Mouse (Mus musculus) hindbrain, embryonic 13.5 days (tissue): ENCODE data around the gene Mxra8. TPM values are rescaled to one million over a fixed set of nuclear protein-coding genes. Genes with fewer than 3 reads are reported as not detected.

Source experiments
- ATAC-seq: fragments of 200-750 bp; cut with Nextera tagmentation; 2 replicates; pipeline ENCODE4 v1.8.0; 2017; ENCODE audit warnings: moderate TSS enrichment; ENCODE audit not compliant: low FRiP score
- H3K27ac ChIP-seq: fragments of 300-500 bp; sonication (generic); 2 replicates; pipeline ENCODE4 v1.5.1; 2015; ENCODE audit warnings: inconsistent platforms, mild to moderate bottlenecking, moderate library complexity
- H3K27me3 ChIP-seq: fragments of 300-500 bp; sonication (generic); 2 replicates; pipeline ENCODE4 v1.6.1; 2015; ENCODE audit warnings: mild to moderate bottlenecking, inconsistent platforms
- H3K36me3 ChIP-seq: fragments of 300-500 bp; sonication (generic); 2 replicates; pipeline ENCODE4 v1.6.1; 2015; ENCODE audit warnings: mild to moderate bottlenecking, inconsistent platforms
- H3K4me1 ChIP-seq: fragments of 300-500 bp; sonication (generic); replicated peaks from 2 replicates; pipeline ENCODE4 v1.6.1; 2015; ENCODE audit warnings: inconsistent platforms
- H3K4me2 ChIP-seq: fragments of 300-500 bp; sonication (generic); 2 replicates; pipeline ENCODE4 v1.6.1; 2015; ENCODE audit warnings: inconsistent platforms, mild to moderate bottlenecking, moderate library complexity
- H3K4me3 ChIP-seq: fragments of 300-500 bp; sonication (generic); 2 replicates; pipeline ENCODE4 v1.5.1; 2015; ENCODE audit warnings: mild to moderate bottlenecking, inconsistent platforms
- H3K9ac ChIP-seq: fragments of 300-500 bp; sonication (generic); 2 replicates; pipeline ENCODE4 v1.6.1; 2015; ENCODE audit warnings: mild to moderate bottlenecking, inconsistent platforms
- H3K9me3 ChIP-seq: fragments of 300-500 bp; sonication (generic); 2 replicates; pipeline ENCODE4 v1.6.1; 2016; ENCODE audit warnings: inconsistent platforms
- WGBS: fragments of 180-500 bp; shearing (Covaris S2); methylation state at CpG from one replicate; pipeline ENCODE4 v1.1.7; 2015; 5-methylcytosine and 5-hydroxymethylcytosine counted together
- polyA plus RNA-seq: library from polyadenylated mRNA; unstranded; fragments of >200 nt; fragmentation: Nextera tagmentation; extraction: Ambion mirVana; gene quantifications from 2 replicates; pipeline ENCODE4 v1.2.1, GENCODE M21; 2015

Gene Mxra8
- polyA plus RNA-seq, 1 experiment from 2014 or later: 30.8 TPM

DNA sequence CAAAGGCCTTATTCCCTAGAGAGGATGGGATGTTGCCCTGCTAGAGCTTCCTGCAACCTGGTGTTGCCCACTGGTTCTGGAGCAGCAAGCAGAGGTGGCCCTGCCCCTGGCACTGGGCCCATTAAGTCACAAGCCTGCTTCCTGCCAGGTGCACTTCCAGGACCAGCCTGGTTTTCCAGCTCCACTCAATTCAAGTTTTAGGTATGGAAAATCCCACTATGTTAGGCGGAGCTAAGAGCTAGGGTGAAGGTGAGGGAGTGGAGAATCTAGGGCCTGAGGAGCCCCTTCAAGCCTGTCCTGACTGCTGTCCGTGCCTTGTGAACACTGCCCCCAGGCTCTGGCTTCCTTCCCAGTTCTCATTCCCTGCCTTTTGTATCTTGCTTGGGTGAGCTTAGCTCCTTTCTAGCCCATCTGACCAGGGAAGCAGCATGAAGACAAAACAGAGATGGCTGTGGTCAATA lies 12.5 kb downstream of the Mxra8 start:
- H3K27ac ChIP-seq: no peak overlapping the region
- no peak overlapping the region for H3K4me2 ChIP-seq
- no peaks in the 10 kb centered on the region for H3K27me3 ChIP-seq
- peaks cover 49% of the 10 kb centered on the region for H3K4me1 ChIP-seq
- peaks cover 41% of the 10 kb centered on the region for H3K36me3 ChIP-seq
- H3K4me3 ChIP-seq: no peak overlapping the region
- 0 out of 2 replicates have a peak overlapping the region, but pooled peaks have one; percentile 35 for H3K9ac ChIP-seq
- no peaks in the 10 kb centered on the region for H3K9me3 ChIP-seq
- no peak for ATAC-seq
- WGBS: 87% methylated on average over 2 of the region's 2 CpGs

DNA sequence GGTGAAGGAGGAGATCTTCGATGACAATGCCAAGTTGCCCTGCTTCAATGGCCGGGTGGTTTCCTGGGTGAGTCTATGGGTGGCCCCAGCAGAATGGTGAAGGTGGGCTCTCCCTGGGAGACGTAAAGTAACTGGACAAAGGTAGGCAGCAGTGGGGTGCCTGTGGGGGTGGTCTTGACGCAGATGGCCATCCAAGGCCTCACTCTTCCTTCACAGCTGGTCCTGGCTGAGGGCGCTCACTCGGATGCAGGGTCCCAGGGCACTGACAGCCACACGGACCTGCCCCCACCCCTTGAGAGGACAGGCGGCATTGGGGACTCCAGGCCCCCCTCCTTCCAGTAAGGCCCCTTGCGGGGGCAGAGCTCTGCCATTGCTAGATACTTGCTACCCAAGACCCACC lies 13.9 kb downstream of the Mxra8 start:
- no peak for ATAC-seq
- H3K4me1 ChIP-seq: peaks cover 42% of the 10 kb centered on the region
- H3K36me3 ChIP-seq: peaks cover 55% of the 10 kb centered on the region
- no peak overlapping the region for H3K27ac ChIP-seq
- no peaks in the 10 kb centered on the region for H3K9me3 ChIP-seq
- H3K4me3 ChIP-seq: no peak overlapping the region
- H3K4me2 ChIP-seq: no peak overlapping the region
- WGBS: 93% methylated on average over 9 of the region's 9 CpGs
- H3K9ac ChIP-seq: no peak overlapping the region
- H3K27me3 ChIP-seq: no peaks in the 10 kb centered on the region

DNA sequence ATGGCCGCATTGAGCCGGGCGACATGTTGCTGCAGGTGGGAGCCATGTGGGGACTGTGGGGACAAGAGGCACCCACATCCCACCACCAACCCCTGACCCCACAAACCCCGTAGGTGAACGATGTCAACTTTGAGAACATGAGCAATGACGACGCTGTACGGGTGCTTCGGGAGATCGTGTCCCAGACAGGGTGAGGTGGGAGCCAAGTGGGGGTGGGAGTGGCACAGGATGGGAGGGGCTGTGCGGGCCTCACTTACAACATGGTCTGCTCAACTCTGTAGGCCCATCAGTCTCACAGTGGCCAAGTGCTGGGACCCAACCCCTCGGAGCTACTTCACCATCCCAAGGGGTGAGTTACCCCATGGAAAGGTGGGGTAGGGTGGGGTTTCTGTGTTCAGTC lies 15.5 kb downstream of the Mxra8 start:
- ATAC-seq: no peak
- WGBS: 97% methylated on average over 12 of the region's 12 CpGs
- H3K27me3 ChIP-seq: no peaks in the 10 kb centered on the region

GRCm38 (mm10) chr4:155856071-155856470 lies 16.6 kb downstream of the Mxra8 start:
- Histone ChIP-seq H3K4me2 (no peak overlapping the region), H3K36me3 (peaks cover 82% of the 10 kb centered on the region), H3K4me1 (peaks cover 15% of the 10 kb centered on the region), H3K27ac (no peak overlapping the region), H3K27me3 (no peaks in the 10 kb centered on the region), H3K4me3 (no peak overlapping the region), H3K9me3 (no peaks in the 10 kb centered on the region), H3K9ac (no peak overlapping the region)
- 94% methylated on average over 12 of the region's 12 CpGs for WGBS
- ATAC-seq: no peak

More for the DNA sequence above, 15.5 kb downstream of the Mxra8 start:
- no peak overlapping the region for H3K4me2 ChIP-seq
- H3K36me3 ChIP-seq: peaks cover 71% of the 10 kb centered on the region
- no peaks in the 10 kb centered on the region for H3K9me3 ChIP-seq
- H3K27ac ChIP-seq: no peak overlapping the region
- no peak overlapping the region for H3K9ac ChIP-seq
- peaks cover 26% of the 10 kb centered on the region for H3K4me1 ChIP-seq
- H3K4me3 ChIP-seq: no peak overlapping the region

GRCm38 (mm10) chr4:155856881-155857280 lies 17.4 kb downstream of the Mxra8 start:
- H3K4me3 ChIP-seq: no peak overlapping the region
- no peak for ATAC-seq
- H3K27me3 ChIP-seq: no peaks in the 10 kb centered on the region
- H3K9me3 ChIP-seq: no peaks in the 10 kb centered on the region
- no peak overlapping the region for H3K9ac ChIP-seq
- H3K27ac ChIP-seq: no peak overlapping the region
- 82% methylated on average over 3 of the region's 3 CpGs for WGBS
- no peak overlapping the region for H3K4me2 ChIP-seq
- peaks cover 8% of the 10 kb centered on the region for H3K4me1 ChIP-seq
- H3K36me3 ChIP-seq: peaks cover 90% of the 10 kb centered on the region

GRCm38 (mm10) chr4:155859318-155859717 lies 19.8 kb downstream of the Mxra8 start:
- Histone ChIP-seq H3K27ac (no peak overlapping the region), H3K36me3 (peaks cover 84% of the 10 kb centered on the region), H3K9ac (no peak overlapping the region), H3K4me1 (no peaks in the 10 kb centered on the region), H3K27me3 (no peaks in the 10 kb centered on the region), H3K4me2 (no peak overlapping the region), H3K9me3 (no peaks in the 10 kb centered on the region), H3K4me3 (no peak overlapping the region)
- no peak for ATAC-seq
- 36% methylated on average over 13 of the region's 13 CpGs for WGBS

DNA sequence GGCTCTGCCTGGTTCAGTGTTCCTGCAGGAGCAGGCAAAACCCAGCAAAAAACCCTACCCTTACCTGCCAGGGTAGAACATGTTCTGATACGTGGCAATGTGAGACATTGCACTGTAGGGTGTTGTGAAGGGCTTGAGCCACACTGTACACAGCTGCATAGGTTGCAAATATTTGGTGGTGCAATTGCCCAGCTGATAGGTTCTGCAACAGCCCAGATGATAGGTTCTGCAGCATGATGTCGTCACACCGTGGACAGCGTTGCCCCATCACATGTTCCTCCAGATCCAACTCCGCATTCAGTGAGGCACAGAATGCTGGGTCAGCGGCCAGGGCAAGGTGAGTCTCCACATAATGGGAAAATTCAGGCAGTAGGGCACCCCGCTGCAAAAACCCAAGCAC lies 22.3 kb downstream of the Mxra8 start:
- no peak overlapping the region for H3K27ac ChIP-seq
- H3K27me3 ChIP-seq: no peaks in the 10 kb centered on the region
- H3K4me3 ChIP-seq: no peak overlapping the region
- no peaks in the 10 kb centered on the region for H3K9me3 ChIP-seq
- peaks cover 79% of the 10 kb centered on the region for H3K36me3 ChIP-seq
- WGBS: 91% methylated on average over 7 of the region's 7 CpGs
- H3K4me1 ChIP-seq: no peaks in the 10 kb centered on the region
- no peak overlapping the region for H3K4me2 ChIP-seq
- ATAC-seq: no peak
- no peak overlapping the region for H3K9ac ChIP-seq

DNA sequence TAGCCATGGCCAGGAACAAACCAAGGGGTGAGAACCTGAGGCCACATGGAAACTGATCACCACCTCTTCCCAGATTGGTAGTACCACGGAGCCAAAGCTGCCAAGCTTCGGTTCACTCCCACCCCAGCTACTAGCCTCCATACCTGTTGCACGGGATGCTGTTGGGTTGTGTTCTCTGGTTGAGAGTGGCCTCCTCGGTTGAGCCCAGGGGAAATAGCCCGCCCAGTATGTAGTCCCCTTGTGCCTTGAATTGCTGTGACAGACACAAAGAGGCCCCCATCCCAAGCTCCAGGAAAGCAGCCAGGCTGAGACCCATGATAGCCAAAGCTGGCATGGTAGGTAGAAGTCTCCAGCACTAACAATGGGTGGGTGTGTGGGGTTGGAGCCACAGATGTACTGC lies 23.5 kb downstream of the Mxra8 start, which contains the start of gene Tas1r3:
Tas1r3 (minus strand) TSS at position 362 of the 400 bp plus-strand sequence.
- H3K9me3 ChIP-seq: no peaks in the 10 kb centered on the region
- H3K27me3 ChIP-seq: no peaks in the 10 kb centered on the region
- no peak within 1 kb of the TSS for H3K27ac ChIP-seq
- H3K4me2 ChIP-seq: no peak within 1 kb of the TSS
- no peak within 1 kb of the TSS for H3K9ac ChIP-seq
- 81% methylated on average over 5 of the region's 5 CpGs for WGBS
- no peak for ATAC-seq
- H3K4me1 ChIP-seq: 0 out of 2 replicates have a peak, but pooled peaks cover under 1% of the 10 kb centered on the region
- peaks cover 72% of the 10 kb centered on the region for H3K36me3 ChIP-seq
- H3K4me3 ChIP-seq: no peak within 1 kb of the TSS

DNA sequence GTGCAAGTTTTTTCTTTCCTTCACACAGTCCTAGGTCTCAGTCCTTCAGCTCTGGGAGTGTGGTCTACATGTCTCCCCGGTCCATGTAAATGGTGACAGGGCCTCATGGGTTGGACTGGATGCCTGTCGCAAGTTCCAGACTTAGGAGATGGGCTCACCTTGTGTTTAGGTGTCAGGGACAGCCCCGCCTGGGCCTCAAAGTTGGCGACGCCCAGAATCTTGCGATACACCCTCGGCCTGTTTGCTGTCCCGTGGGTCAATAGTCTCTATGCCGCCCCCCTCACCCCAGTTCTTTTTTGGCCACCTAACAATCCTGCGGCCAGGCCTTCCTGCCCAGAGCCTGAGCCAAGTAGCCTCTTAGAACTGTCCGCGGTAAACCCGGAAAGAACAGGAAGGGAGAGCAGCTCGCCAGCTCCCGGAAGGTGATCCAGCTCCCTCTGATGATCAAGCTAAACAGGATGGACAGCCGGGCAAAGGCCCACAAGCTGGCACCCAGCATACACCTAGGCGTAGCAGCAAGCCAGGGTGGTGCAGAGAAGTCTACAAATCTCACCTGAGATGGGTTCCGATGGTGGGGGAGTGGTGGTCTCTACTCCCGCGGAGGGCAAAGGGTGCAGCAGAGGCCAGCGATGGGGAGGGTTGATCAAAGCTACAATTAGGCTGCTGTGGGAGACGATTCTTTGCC lies 29.3 kb downstream of the Mxra8 start:
- Histone ChIP-seq H3K27ac (peak overlapping the region; percentile 49; the same call in 1 of the 2 replicates), H3K9ac (peak overlapping the region; percentile 87), H3K27me3 (no peaks in the 10 kb centered on the region), H3K36me3 (peaks cover 48% of the 10 kb centered on the region), H3K4me2 (peak overlapping the region; percentile 93), H3K9me3 (no peaks in the 10 kb centered on the region), H3K4me1 (peaks cover 31% of the 10 kb centered on the region), H3K4me3 (peak overlapping the region; percentile 77)
- 13% methylated on average over 22 of the region's 22 CpGs for WGBS
- peak; percentile 75 for ATAC-seq

DNA sequence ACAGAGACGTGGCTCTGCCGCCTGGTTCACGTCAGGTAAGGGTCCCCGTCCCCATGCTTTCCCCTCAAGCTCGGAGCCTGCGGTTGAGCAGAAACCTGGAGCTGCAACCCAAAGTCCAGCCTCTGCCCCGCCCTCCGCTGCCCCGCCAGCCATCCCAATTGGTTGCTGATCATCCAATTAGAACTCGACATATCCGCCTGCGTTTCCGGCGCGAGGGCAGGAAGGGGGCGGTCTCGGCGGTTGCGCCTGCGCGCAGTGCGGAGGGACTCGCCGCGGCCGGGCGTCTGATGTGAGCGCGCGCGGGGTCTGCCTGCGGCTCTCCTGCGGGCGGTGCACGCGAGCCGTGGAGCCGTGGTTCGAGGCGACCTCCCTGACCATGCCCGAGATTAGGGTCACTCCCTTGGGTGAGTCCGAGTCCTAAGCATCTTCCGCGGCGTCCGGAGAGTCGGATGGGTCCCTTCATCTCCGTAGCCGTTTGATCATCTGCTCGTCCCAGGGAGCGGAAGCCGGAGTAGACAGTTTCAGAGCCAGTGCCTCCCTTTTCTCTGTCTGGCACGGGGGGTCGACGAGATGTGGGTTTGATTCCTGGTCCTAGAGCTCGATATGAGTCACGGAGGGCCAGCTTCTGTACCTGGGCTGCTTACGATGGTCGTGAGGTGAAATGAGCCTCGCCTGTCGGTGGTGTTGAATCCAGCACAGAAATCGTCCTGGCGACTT lies 30.0 kb downstream of the Mxra8 start, which contains the start of the genes Cptp and Ints11:
Cptp (minus strand) TSS at position 124 of the 717 bp plus-strand sequence.
Ints11 (plus strand) TSS at position 230 of the 717 bp plus-strand sequence.
- Histone ChIP-seq H3K4me1 (peaks cover 31% of the 10 kb centered on the region), H3K36me3 (peaks cover 55% of the 10 kb centered on the region), H3K27ac (peak within 1 kb of the TSS; percentile 78), H3K9ac (peak within 1 kb of the TSS; percentile 87), H3K4me3 (peak within 1 kb of the TSS; percentile 77), H3K4me2 (peak within 1 kb of the TSS; percentile 93), H3K9me3 (no peaks in the 10 kb centered on the region), H3K27me3 (no peaks in the 10 kb centered on the region)
- ATAC-seq: peak; percentile 97
- WGBS: under 1% methylated on average over 63 of the region's 63 CpGs

DNA sequence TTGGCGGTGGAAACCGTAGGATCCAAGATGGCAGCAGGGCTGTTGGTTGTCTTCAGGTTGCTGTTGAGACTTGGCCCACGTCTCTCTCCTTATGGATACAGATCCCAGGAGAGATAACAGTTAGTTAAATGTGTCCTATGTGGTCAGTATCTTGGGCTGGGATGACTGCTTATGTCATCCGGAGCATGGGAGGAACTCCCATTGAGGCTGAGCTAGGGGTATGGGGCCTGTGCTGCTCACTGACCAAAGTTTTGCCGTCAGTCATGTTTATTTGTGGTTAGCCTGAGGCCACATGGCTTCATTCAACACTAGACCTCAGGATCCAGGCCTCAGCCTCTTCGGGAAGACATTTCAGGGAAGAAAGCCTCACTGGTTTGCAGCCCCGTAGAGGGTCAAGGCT lies 31.9 kb downstream of the Mxra8 start:
- Histone ChIP-seq H3K9me3 (no peaks in the 10 kb centered on the region), H3K27me3 (no peaks in the 10 kb centered on the region), H3K36me3 (peaks cover 53% of the 10 kb centered on the region), H3K4me1 (peaks cover 31% of the 10 kb centered on the region), H3K27ac (no peak overlapping the region), H3K4me2 (no peak overlapping the region), H3K4me3 (no peak overlapping the region), H3K9ac (no peak overlapping the region)
- WGBS: 96% methylated on average over 7 of the region's 7 CpGs
- ATAC-seq: no peak

- no peak overlapping the region for H3K4me2 ChIP-seq
- no peak overlapping the region for H3K4me3 ChIP-seq
- no peak overlapping the region for H3K27ac ChIP-seq
- H3K4me1 ChIP-seq: no peaks in the 10 kb centered on the region
- no peak overlapping the region for H3K9ac ChIP-seq
- peaks cover 61% of the 10 kb centered on the region for H3K36me3 ChIP-seq
- ATAC-seq: no peak
- no peaks in the 10 kb centered on the region for H3K27me3 ChIP-seq
- H3K9me3 ChIP-seq: no peaks in the 10 kb centered on the region
- whole genome bisulfite sequencing: 89% methylated on average over 3 of the region's 3 CpGs
Observed at GRCm38 (mm10) chr4:155883587-155883986, 44.1 kb downstream of the Mxra8 start.
